Mouse (Mus musculus) large intestine, adult 2 months (tissue): ENCODE data around the gene Fanci. TPM values are rescaled to one million over a fixed set of nuclear protein-coding genes. Genes with fewer than 3 reads are reported as not detected.

ENCODE experiments used
- DNase-seq: peaks from one replicate; pipeline ENCODE4 v3.0.0-alpha.2; 2012; ENCODE audit warnings: low read depth, low spot score
- WGBS: fragments of 180-500 bp; shearing (Covaris S2); methylation state at CpG from one replicate; pipeline ENCODE4 v1.1.7; 2018; 5-methylcytosine and 5-hydroxymethylcytosine counted together
- polyA plus RNA-seq: library from polyadenylated mRNA; depleted of rRNA; stranded (reverse); fragments of >200 nt; gene quantifications from 2 replicates; pipeline ENCODE4 v1.2.3, GENCODE M21; 2012

The Fanci gene
- polyA plus RNA-seq, 1 experiment: 1.3 TPM

DNA sequence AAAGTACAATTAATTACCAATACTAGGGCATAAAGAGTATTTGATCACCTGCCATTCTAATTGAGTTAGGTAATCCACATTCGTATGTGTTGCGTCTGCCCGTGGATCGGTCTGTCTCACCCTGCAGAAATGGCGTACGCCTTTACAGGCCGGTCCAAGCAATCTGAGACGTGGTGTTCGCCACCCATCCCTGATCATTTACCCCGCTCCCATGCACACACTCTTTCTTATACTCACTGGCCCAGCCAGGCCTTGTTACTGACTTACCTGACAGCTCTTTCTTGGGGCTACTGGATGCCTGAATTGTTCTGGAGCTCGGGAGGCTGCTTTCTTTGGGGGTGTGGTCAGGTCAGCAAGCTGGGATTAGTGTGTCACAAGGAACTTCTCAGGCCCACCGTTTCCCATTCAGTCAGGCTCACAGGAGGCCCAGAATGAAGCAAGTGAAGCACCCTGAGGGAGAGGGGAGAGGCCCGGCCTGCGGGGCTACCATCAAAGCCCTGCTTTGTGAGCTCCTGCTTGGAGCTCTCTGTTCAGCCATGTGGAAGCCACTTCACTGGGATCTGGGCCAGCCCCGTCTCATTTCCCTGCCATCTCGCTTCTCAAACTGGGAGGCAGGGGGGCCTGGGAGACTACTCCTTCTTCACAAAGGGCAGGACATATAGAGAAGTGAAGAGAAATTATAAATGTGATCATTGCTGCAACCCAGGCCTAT is 5.2 kb upstream of the Fanci start, which contains the start of gene Rlbp1:
TSS of gene Rlbp1 (minus strand) at position 627 of the 712 bp plus-strand sequence.
- WGBS: 72% methylated on average over 16 of the region's 16 CpGs
- DNase-seq: no peak

DNA sequence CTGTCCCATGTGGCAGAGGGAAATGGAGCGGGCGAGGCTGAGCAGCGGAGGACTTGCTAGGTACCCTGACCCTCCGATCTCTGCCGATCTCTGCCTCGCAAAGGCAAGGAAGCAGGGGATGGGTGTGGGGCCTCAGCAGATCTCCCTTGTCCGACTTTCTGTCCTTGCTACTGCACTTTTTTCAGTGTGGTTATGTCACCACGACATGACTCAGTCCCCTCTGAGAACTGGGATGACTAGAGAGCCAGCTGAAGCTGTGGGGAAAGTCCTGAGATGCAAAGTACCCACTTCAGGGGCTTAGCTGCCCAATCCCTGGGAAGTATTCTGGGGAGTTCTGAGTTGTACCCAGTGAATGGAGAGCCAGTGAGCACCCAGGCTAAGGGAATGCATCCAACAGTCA is 4.6 kb upstream of the Fanci start:
- no peak for DNase-seq
- WGBS: 66% methylated on average over 8 of the region's 8 CpGs

DNA sequence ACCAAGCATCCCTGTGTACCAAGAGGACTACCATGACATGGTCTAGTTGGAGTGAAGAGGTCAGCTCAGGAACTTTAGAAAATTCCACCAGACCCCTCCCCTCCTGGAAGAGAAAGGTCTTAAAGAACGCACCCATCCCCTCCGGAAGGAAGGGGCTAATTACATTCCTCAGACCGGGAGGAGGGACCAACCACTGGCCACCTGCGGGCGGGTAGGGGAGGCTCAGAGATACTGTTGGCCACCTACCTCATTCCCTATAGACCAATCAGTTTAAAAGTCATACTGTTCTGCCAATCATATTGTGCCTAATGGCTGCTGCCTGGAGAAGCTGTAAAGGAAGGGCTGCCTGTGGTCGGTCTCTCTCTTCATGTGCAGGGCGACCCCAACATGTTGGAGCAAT is 3.7 kb upstream of the Fanci start:
- no peak for DNase-seq
- WGBS: 33% methylated on average over 7 of the region's 7 CpGs

DNA sequence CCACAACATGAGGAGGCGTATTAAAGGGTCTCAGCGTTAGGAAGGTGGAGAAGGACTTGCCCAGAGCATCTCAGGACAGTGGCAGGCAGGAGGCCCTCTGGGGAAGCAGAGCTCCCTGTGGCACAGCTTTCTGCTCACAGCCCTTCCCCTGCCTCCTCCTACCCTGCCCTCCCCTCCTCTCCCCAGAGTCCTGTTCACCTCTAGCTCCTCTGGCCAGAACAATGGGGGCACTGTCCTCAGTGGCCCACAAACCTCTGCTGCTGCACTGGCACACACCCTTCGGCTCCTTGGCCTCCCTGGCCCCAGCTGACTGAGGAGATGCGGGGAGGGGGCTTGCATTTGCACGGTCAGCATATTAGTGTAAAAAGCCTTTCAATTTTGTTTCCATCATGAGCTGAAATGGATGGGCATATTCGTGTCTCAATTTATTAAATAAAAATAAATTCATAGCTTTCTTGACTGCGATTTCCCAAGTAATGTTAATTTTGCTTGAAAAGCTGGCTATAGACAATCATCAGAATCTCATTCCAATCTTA is 3.0 kb upstream of the Fanci start:
- 73% methylated on average over 7 of the region's 7 CpGs for WGBS
- no peak for DNase-seq

DNA sequence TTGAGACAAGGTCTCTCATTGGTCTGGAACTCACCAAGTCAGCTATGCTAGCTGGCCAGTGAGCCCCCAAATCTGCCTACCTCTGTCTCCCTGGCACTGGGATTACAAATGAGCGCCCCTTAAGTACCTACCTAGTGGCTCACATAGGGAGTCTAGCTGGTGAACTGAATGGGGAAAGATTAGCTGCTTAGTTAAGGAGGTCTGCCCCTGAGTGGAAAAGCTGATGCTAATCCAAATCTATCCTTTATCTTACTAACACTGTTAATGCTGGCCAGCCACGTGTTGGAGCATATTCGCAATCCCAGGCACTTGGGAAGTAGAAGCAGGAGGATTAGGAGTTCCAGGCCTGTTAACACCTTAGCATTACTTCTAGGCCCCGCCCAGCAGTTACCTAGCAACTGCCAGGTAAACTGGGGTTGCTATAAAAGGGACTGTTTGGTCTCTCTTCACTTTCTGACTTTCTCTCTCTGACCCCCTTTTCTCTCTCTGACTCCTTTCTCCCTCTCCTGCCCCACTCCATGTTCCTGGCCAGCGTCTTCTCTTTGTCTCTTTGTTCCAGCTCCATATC is 1.5 kb upstream of the Fanci start:
- 56% methylated on average over 5 of the region's 5 CpGs for WGBS
- DNase-seq: no peak

DNA sequence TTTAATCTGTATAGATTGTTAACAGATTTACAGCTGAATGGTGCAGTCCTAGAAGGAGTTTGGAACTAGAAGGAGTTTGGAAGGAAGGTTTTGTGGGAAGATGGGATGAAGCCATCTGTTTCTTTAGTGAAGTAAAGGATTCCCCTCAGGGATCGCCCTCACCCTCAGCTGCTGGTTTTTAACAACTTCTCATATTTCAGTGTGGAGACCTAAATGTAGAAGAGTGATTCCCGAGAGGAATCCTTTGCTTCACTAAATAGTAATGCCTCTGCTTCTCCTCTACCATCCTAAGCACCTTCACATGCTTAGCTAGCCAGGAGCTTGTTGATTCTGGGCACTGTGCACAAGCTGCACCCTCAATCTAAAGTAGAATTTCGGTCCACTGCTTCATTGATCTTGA is 258 bp upstream of the Fanci start:
- DNase-seq: no peak
- 5% methylated on average over 3 of the region's 3 CpGs for WGBS

DNA sequence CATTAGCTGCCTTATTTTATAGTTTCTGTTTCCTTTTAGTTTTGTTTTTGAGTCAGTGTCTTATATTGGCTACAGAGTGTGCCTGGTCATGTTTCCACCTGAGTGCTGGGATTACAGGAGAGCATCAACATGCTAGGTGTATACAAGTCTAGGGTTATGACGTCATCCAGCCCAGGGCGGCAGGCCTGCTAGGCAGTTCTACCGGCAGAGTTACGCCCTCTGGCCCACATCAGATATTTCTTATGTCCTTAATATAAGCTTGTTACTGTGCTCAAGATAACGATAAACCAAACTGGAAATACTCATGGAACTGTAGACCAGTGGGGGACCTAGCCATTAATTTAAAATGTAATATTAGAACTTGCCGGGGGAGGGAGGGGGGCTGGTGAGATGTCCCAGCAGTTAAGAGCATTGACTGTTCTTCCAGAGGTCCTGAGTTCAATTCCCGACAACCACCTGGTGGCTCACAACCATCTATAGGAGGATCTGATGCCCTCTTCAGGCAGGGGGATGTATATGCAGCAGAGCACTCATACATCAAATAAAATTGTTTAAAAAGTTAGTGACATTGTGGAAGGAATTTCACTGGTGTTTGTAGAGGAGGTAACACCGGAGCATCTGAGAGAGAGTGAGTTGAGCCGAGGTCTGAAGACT is 1.3 kb downstream of the Fanci start:
- DNase-seq: no peak
- 34% methylated on average over 9 of the region's 9 CpGs for WGBS

- WGBS: 99% methylated on average over 7 of the region's 7 CpGs
- no peak for DNase-seq
These were observed 2.2 kb downstream of the Fanci start for GRCm38 (mm10) chr7:79393924-79394323.

GRCm38 (mm10) chr7:79394666-79395065 is 2.9 kb downstream of the Fanci start:
- no peak for DNase-seq
- WGBS: 72% methylated on average over 7 of the region's 7 CpGs

DNA sequence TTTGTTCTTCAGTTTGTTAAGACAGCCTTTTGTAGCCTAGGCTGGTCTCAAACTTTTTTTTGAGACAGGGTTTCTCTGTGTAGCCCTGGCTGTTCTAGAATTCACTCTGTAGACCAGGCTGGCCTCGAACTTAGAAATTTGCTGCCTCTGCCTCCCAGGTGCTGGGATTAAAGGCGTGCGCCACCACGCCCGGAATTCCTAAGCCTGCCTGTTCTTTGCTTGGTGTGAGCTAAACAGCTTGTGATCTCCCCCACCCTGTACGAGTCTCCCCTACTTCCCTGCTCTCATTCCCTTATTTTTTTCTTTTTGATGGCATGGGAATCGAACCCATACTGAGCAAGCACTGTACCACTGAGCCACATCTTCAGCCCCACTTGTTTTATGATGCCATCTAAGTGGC is 3.5 kb downstream of the Fanci start:
- WGBS: 70% methylated on average over 7 of the region's 7 CpGs
- DNase-seq: no peak

DNA sequence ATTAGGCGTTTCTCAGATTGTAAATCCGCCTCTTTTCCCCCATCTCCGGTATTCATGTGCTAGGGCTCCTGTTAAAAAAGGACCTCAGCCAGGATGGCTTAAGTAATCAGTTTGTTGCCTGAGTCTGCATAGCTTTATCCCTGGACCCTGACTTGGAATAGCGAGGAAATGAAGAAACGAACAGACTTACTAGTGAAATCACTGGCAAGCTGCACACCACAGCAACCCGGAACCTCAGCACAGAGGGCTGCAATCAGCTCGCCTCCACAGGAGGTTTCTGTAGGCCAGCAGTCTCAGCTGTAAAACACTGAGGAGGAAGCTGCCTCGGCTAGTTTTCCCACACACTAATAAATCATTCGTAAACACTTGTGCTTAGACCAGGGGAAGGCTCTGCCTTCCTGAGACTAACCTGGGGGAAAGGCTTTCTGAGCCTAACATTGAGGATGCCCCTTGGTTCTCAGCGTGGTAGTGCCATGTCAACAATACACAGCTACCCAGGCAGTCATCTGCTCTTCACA is 5.8 kb downstream of the Fanci start:
- no peak for DNase-seq
- 55% methylated on average over 10 of the region's 10 CpGs for WGBS

GRCm38 (mm10) chr7:79398426-79398825 is 6.7 kb downstream of the Fanci start:
- 45% methylated on average over 8 of the region's 8 CpGs for WGBS
- DNase-seq: no peak

DNA sequence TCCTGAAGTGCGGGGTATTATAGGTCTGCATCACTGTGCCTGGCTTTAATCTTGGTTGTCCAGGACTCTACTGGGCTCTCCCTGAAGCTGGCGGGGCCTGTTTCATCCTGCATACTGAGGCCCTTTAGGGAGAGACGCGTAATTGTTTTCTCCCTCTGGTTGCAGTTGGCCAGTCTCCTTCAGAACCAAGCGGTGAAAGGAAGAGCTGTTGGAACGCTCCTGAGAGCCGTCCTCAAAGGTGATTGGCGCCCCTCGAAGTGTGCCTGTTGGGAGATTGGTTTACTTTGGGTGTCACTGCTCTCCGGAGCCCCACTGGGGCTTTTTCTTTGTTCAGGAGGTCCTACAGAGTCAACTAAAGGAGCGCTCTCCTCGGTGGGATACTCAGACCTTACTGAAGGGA is 7.2 kb downstream of the Fanci start:
- no peak for DNase-seq
- 84% methylated on average over 12 of the region's 12 CpGs for WGBS

DNA sequence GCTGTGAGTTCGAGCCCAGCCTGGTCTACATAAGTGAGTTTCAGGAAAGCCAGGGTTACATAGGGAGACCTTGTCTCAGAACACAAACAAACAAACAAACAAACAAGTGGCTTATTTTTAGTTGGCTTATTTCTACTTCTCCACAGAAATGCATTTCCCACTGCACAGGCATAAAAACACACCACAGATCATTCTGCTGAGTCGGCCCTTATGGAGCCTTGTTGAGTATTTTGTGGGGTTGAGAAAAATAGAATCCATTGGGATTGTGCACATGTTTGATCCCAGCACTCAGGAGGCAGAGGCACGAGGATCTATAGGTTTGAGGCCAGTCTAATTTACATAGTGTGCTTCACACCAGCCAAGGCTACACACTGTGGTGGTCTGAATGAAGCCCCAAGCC is 8.6 kb downstream of the Fanci start:
- 88% methylated on average over 3 of the region's 3 CpGs for WGBS
- DNase-seq: no peak

- 79% methylated on average over 18 of the region's 18 CpGs for WGBS
These were observed 23.0 kb downstream of the Fanci start for GRCm38 (mm10) chr7:79414449-79415375.

DNA sequence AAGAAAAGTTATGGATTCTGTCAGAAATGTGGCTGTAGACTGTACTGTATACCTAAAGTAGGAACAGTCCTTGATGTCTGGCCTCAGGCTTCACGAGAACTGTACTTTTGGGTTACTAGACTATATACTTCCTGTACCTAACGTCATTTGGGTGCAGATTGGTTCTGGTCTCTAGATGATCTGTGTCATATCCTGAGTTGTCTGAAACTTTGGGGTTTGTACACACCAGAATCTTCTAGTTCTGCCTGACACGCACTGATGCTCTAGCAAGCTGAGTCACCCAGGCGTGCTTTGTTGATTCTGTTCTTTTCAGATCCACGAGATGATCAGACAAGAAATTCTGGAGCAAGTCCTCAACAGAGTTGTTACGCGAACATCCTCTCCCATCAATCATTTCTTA is 28.2 kb downstream of the Fanci start:
- DNase-seq: no peak
- WGBS: 89% methylated on average over 7 of the region's 7 CpGs

More at GRCm38 (mm10) chr7:79414449-79415375, 23.0 kb downstream of the Fanci start:
- DNase-seq: no peak

GRCm38 (mm10) chr7:79422876-79423275 is 31.1 kb downstream of the Fanci start:
- no peak for DNase-seq
- 90% methylated on average over 10 of the region's 10 CpGs for WGBS

GRCm38 (mm10) chr7:79425804-79426203 is 34.1 kb downstream of the Fanci start:
- WGBS: 84% methylated on average over 10 of the region's 10 CpGs

DNA sequence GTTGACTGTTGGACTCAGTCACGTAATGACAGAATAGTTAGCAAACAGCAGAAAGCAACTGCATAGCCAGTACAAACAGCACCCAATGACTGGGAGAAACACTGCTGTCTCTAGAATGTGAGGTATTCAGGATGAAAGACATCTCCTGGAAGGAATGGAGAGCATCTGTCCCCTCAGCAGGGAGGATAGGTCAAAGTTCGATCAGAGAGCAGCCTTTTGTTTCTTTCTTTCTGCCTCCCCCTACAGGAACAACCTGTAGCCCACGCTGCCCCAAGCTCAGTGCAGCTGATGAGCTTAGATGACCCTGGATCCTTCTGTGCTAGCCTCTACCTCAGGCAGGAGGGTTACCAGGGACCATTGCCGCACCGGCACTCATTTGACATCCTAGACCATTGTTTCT is 36.5 kb downstream of the Fanci start:
- 75% methylated on average over 5 of the region's 5 CpGs for WGBS
- no peak for DNase-seq

More at GRCm38 (mm10) chr7:79425804-79426203, 34.1 kb downstream of the Fanci start:
- DNase-seq: no peak
